Comparison of ENCODE assay signal across 8 mouse cellular contexts in genomic region chr10:128705317-128705693, GRCm38 (mm10). TPM values are rescaled to one million over a fixed set of nuclear protein-coding genes. Genes with fewer than 3 reads are reported as not detected.
DNase-seq lines count a peak whose midpoint lies in the region; ATAC-seq lines count a peak whose summit lies in the region.

No protein-coding gene starts in this region.

- peak; percentile 14 to 26 for DNase-seq in layer of hippocampus, postnatal 14 days (ENCODE audit: low spot score in 2 of 2)
- DNase-seq in layer of hippocampus, adult 9-11 months: no peak
- peak; percentile 41 for DNase-seq in ZHBTc4 (ENCODE audit: low read depth, low spot score)
- DNase-seq in forebrain, embryonic 14.5 days (ENCODE audit: low spot score): peak; percentile 23
- DNase-seq in frontal cortex, adult 2 months (ENCODE audit: extremely low spot score in 1 of 2, low spot score in 1 of 2): no peak
- DNase-seq in left cerebral cortex, postnatal 25 days (ENCODE audit: low spot score in 2 of 2): no peak

- peak overlapping the region; percentile 83 for H3K4me2 ChIP-seq in forebrain, embryonic 14.5 days (ENCODE audit: low read length)
- peak overlapping the region; percentile 87 for H3K4me2 ChIP-seq in limb, embryonic 12.5 days
- peak overlapping the region; percentile 88 for H3K4me2 ChIP-seq in midbrain, embryonic 16.5 days (ENCODE audit: low read length)

- H3K27ac ChIP-seq in forebrain, embryonic 14.5 days (ENCODE audit: low read depth, low read length): no peak overlapping the region
- H3K27ac ChIP-seq in limb, embryonic 12.5 days: peak overlapping the region; percentile 97
- peak overlapping the region; percentile 34; the same call in 1 of the 2 replicates for H3K27ac ChIP-seq in midbrain, embryonic 16.5 days (ENCODE audit: low read length)

- WGBS in forebrain, embryonic 14.5 days: 8% methylated on average over 11 of the region's 11 CpGs
- WGBS in limb, embryonic 12.5 days: 11% methylated on average over 11 of the region's 11 CpGs
- WGBS in midbrain, embryonic 16.5 days: 7% methylated on average over 11 of the region's 11 CpGs

- no peaks in the 10 kb centered on the region for H3K27me3 ChIP-seq in forebrain, embryonic 14.5 days (replicated peaks; ENCODE audit: control insufficient read depth, insufficient read depth, low read length)
- no peaks in the 10 kb centered on the region for H3K27me3 ChIP-seq in limb, embryonic 12.5 days
- no peaks in the 10 kb centered on the region for H3K27me3 ChIP-seq in midbrain, embryonic 16.5 days (ENCODE audit: control insufficient read depth, insufficient read depth, low read depth, low read length)

- H3K4me3 ChIP-seq in forebrain, embryonic 14.5 days (ENCODE audit: low read depth, low read length): peak overlapping the region; percentile 77
- H3K4me3 ChIP-seq in limb, embryonic 12.5 days (replicated peaks): peak overlapping the region; percentile 77
- H3K4me3 ChIP-seq in midbrain, embryonic 16.5 days (ENCODE audit: low read depth, low read length): peak overlapping the region; percentile 51

- intact Hi-C loops in left cerebral cortex, postnatal 25 days (cut with DNase I): no loop called here

- ATAC-seq in forebrain, embryonic 14.5 days: peak; percentile 27
- ATAC-seq in limb, embryonic 12.5 days (ENCODE audit: insufficient number of reproducible peaks, insufficient read depth, low FRiP score, low TSS enrichment, low read depth): 0 out of 2 replicates have a peak, but pooled peaks have one; percentile 26
- ATAC-seq in midbrain, embryonic 16.5 days: peak; percentile 49; the same call in 1 of the 2 replicates

- H3K36me3 ChIP-seq in forebrain, embryonic 14.5 days (ENCODE audit: control insufficient read depth, insufficient read depth, low read length): peaks cover 16% of the 10 kb centered on the region
- H3K36me3 ChIP-seq in limb, embryonic 12.5 days: peaks cover 33% of the 10 kb centered on the region
- H3K36me3 ChIP-seq in midbrain, embryonic 16.5 days (ENCODE audit: control insufficient read depth, insufficient read depth, low read length): no peaks in the 10 kb centered on the region

- H3K9me3 ChIP-seq in forebrain, embryonic 14.5 days (replicated peaks; ENCODE audit: control insufficient read depth, low read length): no peaks in the 10 kb centered on the region
- H3K9me3 ChIP-seq in limb, embryonic 12.5 days: no peaks in the 10 kb centered on the region
- no peaks in the 10 kb centered on the region for H3K9me3 ChIP-seq in midbrain, embryonic 16.5 days (replicated peaks; ENCODE audit: control insufficient read depth, low read length, poor library complexity, severe bottlenecking)

- H3K9ac ChIP-seq in forebrain, embryonic 14.5 days (ENCODE audit: low read length): peak overlapping the region; percentile 49; the same call in 1 of the 2 replicates
- peak overlapping the region; percentile 79 for H3K9ac ChIP-seq in limb, embryonic 12.5 days (replicated peaks)
- peak overlapping the region; percentile 14; the same call in 1 of the 2 replicates for H3K9ac ChIP-seq in midbrain, embryonic 16.5 days (ENCODE audit: low read depth, low read length)

- H3K4me1 ChIP-seq in forebrain, embryonic 14.5 days (ENCODE audit: control insufficient read depth, insufficient read depth, low read length): 0 out of 2 replicates have a peak, but pooled peaks cover 2% of the 10 kb centered on the region
- H3K4me1 ChIP-seq in limb, embryonic 12.5 days (replicated peaks): peaks cover 22% of the 10 kb centered on the region
- peaks cover 4% of the 10 kb centered on the region; the same call in 1 of the 2 replicates for H3K4me1 ChIP-seq in midbrain, embryonic 16.5 days (ENCODE audit: control insufficient read depth, insufficient read depth, low read length)

RNA-seq across cellular contexts. Expression of gene Cdk2, which starts 0.5 kb away (rescaled TPM):
- total RNA-seq in layer of hippocampus, postnatal 14 days (2021): 1 to 10 TPM; 6.1 to 9.3 TPM
- polyA plus RNA-seq in forebrain, embryonic 14.5 days (2014; fragmentation: Nextera tagmentation; extraction: Ambion mirVana): 41.0 and 43.8 TPM in 2 replicates
- 147 and 161 TPM in 2 replicates for polyA plus RNA-seq in limb, embryonic 12.5 days (2016; fragmentation: Nextera tagmentation; extraction: Ambion mirVana)
- polyA plus RNA-seq in midbrain, embryonic 16.5 days (2015; fragmentation: Nextera tagmentation; extraction: Ambion mirVana): 14.6 and 15.0 TPM in 2 replicates
- polyA plus RNA-seq in frontal cortex, adult 2 months (2012; rRNA removed): 4.9 and 6.0 TPM in 2 replicates
- total RNA-seq in left cerebral cortex, postnatal 25 days (2021): 1 to 10 TPM; 2.5 to 3.2 TPM

RNA-seq across cellular contexts. Expression of gene Pmel, which starts 1.3 kb away (rescaled TPM):
- 1 to 10 TPM; 1.5 to 1.6 TPM for total RNA-seq in layer of hippocampus, postnatal 14 days (2021)
- 0.27 and 0.83 TPM in 2 replicates for polyA plus RNA-seq in forebrain, embryonic 14.5 days (2014; fragmentation: Nextera tagmentation; extraction: Ambion mirVana)
- 0.71 and 1.2 TPM in 2 replicates for polyA plus RNA-seq in limb, embryonic 12.5 days (2016; fragmentation: Nextera tagmentation; extraction: Ambion mirVana)
- polyA plus RNA-seq in midbrain, embryonic 16.5 days (2015; fragmentation: Nextera tagmentation; extraction: Ambion mirVana): 0.37 and 0.77 TPM in 2 replicates
- 0.80 and 0.98 TPM in 2 replicates for polyA plus RNA-seq in frontal cortex, adult 2 months (2012; rRNA removed)
- total RNA-seq in left cerebral cortex, postnatal 25 days (2021): under 1 TPM; 0.39 to 0.96 TPM

RNA-seq across cellular contexts. Expression of gene Rab5b, which starts 9.2 kb away (rescaled TPM):
- total RNA-seq in layer of hippocampus, postnatal 14 days (2021): 100 to 1,000 TPM; 127 to 133 TPM
- polyA plus RNA-seq in forebrain, embryonic 14.5 days (2014; fragmentation: Nextera tagmentation; extraction: Ambion mirVana): 89.4 and 98.8 TPM in 2 replicates
- 72.7 and 78.2 TPM in 2 replicates for polyA plus RNA-seq in limb, embryonic 12.5 days (2016; fragmentation: Nextera tagmentation; extraction: Ambion mirVana)
- 119 and 128 TPM in 2 replicates for polyA plus RNA-seq in midbrain, embryonic 16.5 days (2015; fragmentation: Nextera tagmentation; extraction: Ambion mirVana)
- polyA plus RNA-seq in frontal cortex, adult 2 months (2012; rRNA removed): 114 and 118 TPM in 2 replicates
- total RNA-seq in left cerebral cortex, postnatal 25 days (2021): 100 to 1,000 TPM; 125 to 132 TPM

RNA-seq across cellular contexts. Expression of gene Suox, which starts 31.4 kb away (rescaled TPM):
- total RNA-seq in layer of hippocampus, postnatal 14 days (2021): 10 to 100 TPM; 12.2 to 12.6 TPM
- polyA plus RNA-seq in forebrain, embryonic 14.5 days (2014; fragmentation: Nextera tagmentation; extraction: Ambion mirVana): 9.1 and 9.8 TPM in 2 replicates
- polyA plus RNA-seq in limb, embryonic 12.5 days (2016; fragmentation: Nextera tagmentation; extraction: Ambion mirVana): 14.7 and 16.7 TPM in 2 replicates
- polyA plus RNA-seq in midbrain, embryonic 16.5 days (2015; fragmentation: Nextera tagmentation; extraction: Ambion mirVana): 13.4 and 13.7 TPM in 2 replicates
- polyA plus RNA-seq in frontal cortex, adult 2 months (2012; rRNA removed): 12.9 and 13.4 TPM in 2 replicates
- total RNA-seq in left cerebral cortex, postnatal 25 days (2021): 10 to 100 TPM; 10.8 to 12.3 TPM

RNA-seq across cellular contexts. Expression of gene Dgka, which starts 39.4 kb away (rescaled TPM):
- total RNA-seq in layer of hippocampus, postnatal 14 days (2021): 10 to 100 TPM; 10.4 to 10.5 TPM
- 3.8 and 4.5 TPM in 2 replicates for polyA plus RNA-seq in forebrain, embryonic 14.5 days (2014; fragmentation: Nextera tagmentation; extraction: Ambion mirVana)
- polyA plus RNA-seq in limb, embryonic 12.5 days (2016; fragmentation: Nextera tagmentation; extraction: Ambion mirVana): 8.4 and 8.9 TPM in 2 replicates
- 6.1 and 6.3 TPM in 2 replicates for polyA plus RNA-seq in midbrain, embryonic 16.5 days (2015; fragmentation: Nextera tagmentation; extraction: Ambion mirVana)
- 14.8 and 15.6 TPM in 2 replicates for polyA plus RNA-seq in frontal cortex, adult 2 months (2012; rRNA removed)
- total RNA-seq in left cerebral cortex, postnatal 25 days (2021): 1 to 10 TPM; 5.1 to 6.3 TPM

Comparison
In these comparisons a context has a peak if more than half of its experiments do, and no peak if none do; other contexts are left out.
1. DNase-seq: peak in layer of hippocampus, postnatal 14 days (2 of 2), ZHBTc4 (single experiment) and forebrain, embryonic 14.5 days (single experiment); none in layer of hippocampus, adult 9-11 months (single experiment), frontal cortex, adult 2 months (0 of 2) and left cerebral cortex, postnatal 25 days (0 of 2).
2. H3K9ac ChIP-seq: peak in every context shown above with its lines; median percentile 79 in limb, embryonic 12.5 days; 49 in forebrain, embryonic 14.5 days; 14 in midbrain, embryonic 16.5 days.
3. Peak in every context shown above with its lines, with median percentiles within 50 percentile points of each other: ATAC-seq, H3K4me2 ChIP-seq and H3K4me3 ChIP-seq.